Mouse (Mus musculus): ENCODE data around the gene 2310033P09Rik. TPM values are rescaled to one million over a fixed set of nuclear protein-coding genes. Genes with fewer than 3 reads are reported as not detected.
"Not testable (repeated sequence)": the region's sequence is repeated elsewhere in the genome, so short reads cannot be mapped to it uniquely, and the experiment has no call there.

2310033P09Rik gene
- polyA plus RNA-seq, 1 experiment from 2014 or later, result 23.7 TPM

- H3K4me2 ChIP-seq (ENCODE audit: low read length), result peak overlapping the region; percentile 86
- no peaks in the 10 kb centered on the region for H3K27me3 ChIP-seq (ENCODE audit: control insufficient read depth, insufficient read depth, low read length)
- H3K9ac ChIP-seq (replicated peaks; ENCODE audit: low read length), result no peak overlapping the region; the same call in 1 of the 2 replicates
- H3K27ac ChIP-seq (replicated peaks; ENCODE audit: low read depth, low read length), result no peak overlapping the region
- peaks cover 49% of the 10 kb centered on the region for H3K36me3 ChIP-seq (ENCODE audit: control insufficient read depth, insufficient read depth, low read length)
- DNase-seq, result peak; percentile 26
- no peak overlapping the region for H3K4me3 ChIP-seq (replicated peaks; ENCODE audit: low read depth, low read length)
- no peaks in the 10 kb centered on the region for H3K9me3 ChIP-seq (ENCODE audit: control insufficient read depth, low read length)
- no peak for ATAC-seq (ENCODE audit: low FRiP score, low TSS enrichment)
- 55% methylated on average over 5 of the region's 5 CpGs for WGBS
- H3K4me1 ChIP-seq (ENCODE audit: control insufficient read depth, insufficient read depth, low read length), result peaks cover 11% of the 10 kb centered on the region
Measured at GRCm38 (mm10) chr11:59209580-59209979, 1.5 kb downstream of the 2310033P09Rik start.

- WGBS, result 88% methylated on average over 4 of the region's 4 CpGs
- Histone ChIP-seq H3K36me3 (ENCODE audit: control insufficient read depth, insufficient read depth, low read length) (peaks cover 45% of the 10 kb centered on the region), H3K4me2 (ENCODE audit: low read length) (no peak overlapping the region), H3K4me3 (replicated peaks; ENCODE audit: low read depth, low read length) (no peak overlapping the region), H3K9ac (replicated peaks; ENCODE audit: low read length) (no peak overlapping the region), H3K4me1 (ENCODE audit: control insufficient read depth, insufficient read depth, low read length) (peaks cover 11% of the 10 kb centered on the region), H3K27me3 (ENCODE audit: control insufficient read depth, insufficient read depth, low read length) (no peaks in the 10 kb centered on the region), H3K27ac (replicated peaks; ENCODE audit: low read depth, low read length) (no peak overlapping the region), H3K9me3 (ENCODE audit: control insufficient read depth, low read length) (no peaks in the 10 kb centered on the region)
- DNase-seq (no peak), ATAC-seq (ENCODE audit: low FRiP score, low TSS enrichment) (no peak)
Measured at GRCm38 (mm10) chr11:59210020-59210419, 1.9 kb downstream of the 2310033P09Rik start.

GRCm38 (mm10) chr11:59211561-59211960, 3.4 kb downstream of the 2310033P09Rik start:
- H3K9ac ChIP-seq (replicated peaks; ENCODE audit: low read length); H3K9me3 ChIP-seq (ENCODE audit: control insufficient read depth, low read length); H3K4me2 ChIP-seq (ENCODE audit: low read length); H3K27ac ChIP-seq (replicated peaks; ENCODE audit: low read depth, low read length); ATAC-seq (ENCODE audit: low FRiP score, low TSS enrichment); H3K4me3 ChIP-seq (replicated peaks; ENCODE audit: low read depth, low read length); DNase-seq; H3K27me3 ChIP-seq (ENCODE audit: control insufficient read depth, insufficient read depth, low read length): not testable (repeated sequence)
- H3K4me1 ChIP-seq (ENCODE audit: control insufficient read depth, insufficient read depth, low read length), result peaks cover 11% of the 10 kb centered on the region
- WGBS, result 92% methylated on average over 7 of the region's 9 CpGs
- H3K36me3 ChIP-seq (ENCODE audit: control insufficient read depth, insufficient read depth, low read length), result peaks cover 30% of the 10 kb centered on the region

- H3K4me1 ChIP-seq (ENCODE audit: control insufficient read depth, insufficient read depth, low read length), result peaks cover 11% of the 10 kb centered on the region
Measured at GRCm38 (mm10) chr11:59212320-59212719, 4.2 kb downstream of the 2310033P09Rik start.

GRCm38 (mm10) chr11:59212892-59213494, 4.9 kb downstream of the 2310033P09Rik start:
- Histone ChIP-seq H3K27ac (replicated peaks; ENCODE audit: low read depth, low read length) (no peak overlapping the region), H3K4me3 (replicated peaks; ENCODE audit: low read depth, low read length) (no peak overlapping the region), H3K4me1 (ENCODE audit: control insufficient read depth, insufficient read depth, low read length) (peaks cover 6% of the 10 kb centered on the region), H3K9ac (replicated peaks; ENCODE audit: low read length) (no peak overlapping the region), H3K27me3 (ENCODE audit: control insufficient read depth, insufficient read depth, low read length) (no peaks in the 10 kb centered on the region), H3K9me3 (ENCODE audit: control insufficient read depth, low read length) (no peaks in the 10 kb centered on the region), H3K4me2 (ENCODE audit: low read length) (no peak overlapping the region), H3K36me3 (ENCODE audit: control insufficient read depth, insufficient read depth, low read length) (peaks cover 30% of the 10 kb centered on the region)
- DNase-seq (no peak), ATAC-seq (ENCODE audit: low FRiP score, low TSS enrichment) (no peak)
- WGBS, result 91% methylated on average over 12 of the region's 12 CpGs

More at GRCm38 (mm10) chr11:59212320-59212719, 4.2 kb downstream of the 2310033P09Rik start:
- WGBS, result 86% methylated on average over 12 of the region's 12 CpGs
- not testable (repeated sequence) for H3K9me3 ChIP-seq (ENCODE audit: control insufficient read depth, low read length); H3K9ac ChIP-seq (replicated peaks; ENCODE audit: low read length); H3K27ac ChIP-seq (replicated peaks; ENCODE audit: low read depth, low read length); DNase-seq; H3K4me2 ChIP-seq (ENCODE audit: low read length); H3K27me3 ChIP-seq (ENCODE audit: control insufficient read depth, insufficient read depth, low read length); ATAC-seq (ENCODE audit: low FRiP score, low TSS enrichment); H3K4me3 ChIP-seq (replicated peaks; ENCODE audit: low read depth, low read length)
- H3K36me3 ChIP-seq (ENCODE audit: control insufficient read depth, insufficient read depth, low read length), result peaks cover 30% of the 10 kb centered on the region

GRCm38 (mm10) chr11:59216955-59217354, 8.8 kb downstream of the 2310033P09Rik start:
- no peak for ATAC-seq (ENCODE audit: low FRiP score, low TSS enrichment)
- no peak overlapping the region for H3K9ac ChIP-seq (replicated peaks; ENCODE audit: low read length)
- 97% methylated on average over 3 of the region's 3 CpGs for WGBS

GRCm38 (mm10) chr11:59218389-59218998, 10.4 kb downstream of the 2310033P09Rik start:
- H3K27me3 ChIP-seq (ENCODE audit: control insufficient read depth, insufficient read depth, low read length), result no peaks in the 10 kb centered on the region
- H3K36me3 ChIP-seq (ENCODE audit: control insufficient read depth, insufficient read depth, low read length), result peaks cover 6% of the 10 kb centered on the region; the same call in 1 of the 2 replicates
- H3K9ac ChIP-seq (replicated peaks; ENCODE audit: low read length), result no peak overlapping the region
- no peak overlapping the region for H3K27ac ChIP-seq (replicated peaks; ENCODE audit: low read depth, low read length)
- ATAC-seq (ENCODE audit: low FRiP score, low TSS enrichment) (no peak), DNase-seq (no peak)
- WGBS, result 90% methylated on average over 4 of the region's 4 CpGs
- H3K4me2 ChIP-seq (ENCODE audit: low read length), result no peak overlapping the region
- no peak overlapping the region for H3K4me3 ChIP-seq (replicated peaks; ENCODE audit: low read depth, low read length)
- H3K4me1 ChIP-seq (ENCODE audit: control insufficient read depth, insufficient read depth, low read length), result peaks cover 4% of the 10 kb centered on the region; the same call in 1 of the 2 replicates
- H3K9me3 ChIP-seq (ENCODE audit: control insufficient read depth, low read length), result no peaks in the 10 kb centered on the region

More at GRCm38 (mm10) chr11:59216955-59217354, 8.8 kb downstream of the 2310033P09Rik start:
- Histone ChIP-seq H3K4me2 (ENCODE audit: low read length) (no peak overlapping the region), H3K4me1 (ENCODE audit: control insufficient read depth, insufficient read depth, low read length) (peaks cover 4% of the 10 kb centered on the region; the same call in 1 of the 2 replicates), H3K9me3 (ENCODE audit: control insufficient read depth, low read length) (no peaks in the 10 kb centered on the region), H3K27ac (replicated peaks; ENCODE audit: low read depth, low read length) (no peak overlapping the region), H3K27me3 (ENCODE audit: control insufficient read depth, insufficient read depth, low read length) (no peaks in the 10 kb centered on the region), H3K4me3 (replicated peaks; ENCODE audit: low read depth, low read length) (no peak overlapping the region), H3K36me3 (ENCODE audit: control insufficient read depth, insufficient read depth, low read length) (peaks cover 12% of the 10 kb centered on the region)
- DNase-seq, result no peak

- Histone ChIP-seq H3K9ac (replicated peaks; ENCODE audit: low read length) (no peak overlapping the region), H3K4me1 (ENCODE audit: control insufficient read depth, insufficient read depth, low read length) (peaks cover 4% of the 10 kb centered on the region; the same call in 1 of the 2 replicates), H3K27me3 (ENCODE audit: control insufficient read depth, insufficient read depth, low read length) (no peaks in the 10 kb centered on the region), H3K36me3 (ENCODE audit: control insufficient read depth, insufficient read depth, low read length) (peaks cover 8% of the 10 kb centered on the region; the same call in 1 of the 2 replicates), H3K4me2 (ENCODE audit: low read length) (no peak overlapping the region), H3K4me3 (replicated peaks; ENCODE audit: low read depth, low read length) (no peak overlapping the region), H3K27ac (replicated peaks; ENCODE audit: low read depth, low read length) (no peak overlapping the region), H3K9me3 (ENCODE audit: control insufficient read depth, low read length) (no peaks in the 10 kb centered on the region)
- peak; percentile 17 for DNase-seq
- no peak for ATAC-seq (ENCODE audit: low FRiP score, low TSS enrichment)
Measured at GRCm38 (mm10) chr11:59219064-59219463, 10.9 kb downstream of the 2310033P09Rik start.

- no peak overlapping the region for H3K4me3 ChIP-seq (replicated peaks; ENCODE audit: low read depth, low read length)
- no peak for DNase-seq
- H3K36me3 ChIP-seq (ENCODE audit: control insufficient read depth, insufficient read depth, low read length), result peaks cover 8% of the 10 kb centered on the region; the same call in 1 of the 2 replicates
- no peak overlapping the region for H3K4me2 ChIP-seq (ENCODE audit: low read length)
- ATAC-seq (ENCODE audit: low FRiP score, low TSS enrichment), result no peak
- peaks cover 21% of the 10 kb centered on the region for H3K4me1 ChIP-seq (ENCODE audit: control insufficient read depth, insufficient read depth, low read length)
- H3K27ac ChIP-seq (replicated peaks; ENCODE audit: low read depth, low read length), result no peak overlapping the region
- no peaks in the 10 kb centered on the region for H3K9me3 ChIP-seq (ENCODE audit: control insufficient read depth, low read length)
- no peak overlapping the region for H3K9ac ChIP-seq (replicated peaks; ENCODE audit: low read length)
- no peaks in the 10 kb centered on the region for H3K27me3 ChIP-seq (ENCODE audit: control insufficient read depth, insufficient read depth, low read length)
Measured at GRCm38 (mm10) chr11:59221604-59222003, 13.5 kb downstream of the 2310033P09Rik start.

Data from midbrain, embryonic 14.5 days (tissue).